Mouse (Mus musculus) heart, adult 2 months (tissue): Measurements from ENCODE around the gene Mfsd10. TPM values are rescaled to one million over a fixed set of nuclear protein-coding genes. Genes with fewer than 3 reads are reported as not detected.

Experiments used
- DNase-seq, 2 experiments: peaks; one replicate each; pipeline ENCODE4 v3.0.0; 2021
- H3K27ac ChIP-seq: fragments of 200-600 bp; 2 replicates; pipeline ENCODE4 v1.8.1; 2022
- H3K27me3 ChIP-seq: fragments of 200-500 bp; 2 replicates; pipeline ENCODE4 v1.6.1; 2012; ENCODE audit warnings: mild to moderate bottlenecking, low read length, inconsistent platforms, mixed read lengths; ENCODE audit not compliant: control insufficient read depth, insufficient read depth
- H3K36me3 ChIP-seq: fragments of 200-500 bp; 2 replicates; pipeline ENCODE4 v1.6.1; 2012; ENCODE audit warnings: low read length, inconsistent platforms; ENCODE audit not compliant: control insufficient read depth, insufficient read depth
- H3K4me1 ChIP-seq: fragments of 200-500 bp; 2 replicates; pipeline ENCODE4 v1.6.1; 2011; ENCODE audit warnings: low read length; ENCODE audit not compliant: control insufficient read depth, insufficient read depth
- H3K4me3 ChIP-seq: fragments of 200-600 bp; 2 replicates; pipeline ENCODE4 v1.8.1; 2022
- H3K79me2 ChIP-seq: fragments of 200-500 bp; replicated peaks from 2 replicates; pipeline ENCODE4 v1.6.1; 2012; ENCODE audit warnings: mild to moderate bottlenecking, inconsistent platforms, low read length, moderate library complexity, mixed read lengths; ENCODE audit not compliant: control insufficient read depth, insufficient read depth
- H3K9ac ChIP-seq: fragments of 200-500 bp; 2 replicates; pipeline ENCODE4 v1.6.1; 2012; ENCODE audit warnings: low read depth, mild to moderate bottlenecking, control low read depth, inconsistent platforms, low read length, mixed read lengths
- CTCF ChIP-seq: fragments of 200-600 bp; IDR thresholded peaks from 2 replicates; pipeline ENCODE4 v1.8.1; 2022; ENCODE audit warnings: antibody characterized with exemption, mild to moderate bottlenecking, moderate library complexity
- EP300 ChIP-seq: fragments of 200-500 bp; IDR thresholded peaks from 2 replicates; pipeline ENCODE4 v1.6.1; 2011; ENCODE audit warnings: low read depth, low read length, control low read depth; ENCODE audit not compliant: insufficient read depth
- POLR2A ChIP-seq: fragments of 200-500 bp; IDR thresholded peaks from 2 replicates; pipeline ENCODE4 v1.6.1; 2011; ENCODE audit warnings: mild to moderate bottlenecking, low read depth, low read length, control low read depth; ENCODE audit not compliant: insufficient read depth
- WGBS: fragments of 180-500 bp; shearing (Covaris S2); methylation state at CpG from one replicate; pipeline ENCODE4 v1.1.7; 2018; 5-methylcytosine and 5-hydroxymethylcytosine counted together
- intact Hi-C: fragments of 180-260 bp; cut with DNase I; formaldehyde crosslinking; loops from one replicate; pipeline ENCODE4 v1.15.1; 2025
- long read RNA-seq: library from polyadenylated mRNA; stranded (forward); transcript quantifications from one replicate; pipeline ENCODE4 v2.0.0, GENCODE M21; 2021
- polyA plus RNA-seq: library from polyadenylated mRNA; depleted of rRNA; stranded (reverse); fragments of >200 nt; gene quantifications from 2 replicates; pipeline ENCODE4 v1.2.3, GENCODE M21; 2012; rRNA removed
- total RNA-seq, 2 experiments: library from RNA; stranded (reverse); gene quantifications; 2 replicates each; pipeline ENCODE4 v1.2.3; 2021

Mfsd10 gene
- total RNA-seq (1 to 10 TPM; 9.8 to 9.9 TPM), polyA plus RNA-seq (36.1 and 43.3 TPM in 2 replicates)
- long read RNA-seq, partial matches to known transcripts = 0 of 9 reads
- long read RNA-seq, other reads (novel, unspliced or antisense) = 4 of 9 reads

DNA sequence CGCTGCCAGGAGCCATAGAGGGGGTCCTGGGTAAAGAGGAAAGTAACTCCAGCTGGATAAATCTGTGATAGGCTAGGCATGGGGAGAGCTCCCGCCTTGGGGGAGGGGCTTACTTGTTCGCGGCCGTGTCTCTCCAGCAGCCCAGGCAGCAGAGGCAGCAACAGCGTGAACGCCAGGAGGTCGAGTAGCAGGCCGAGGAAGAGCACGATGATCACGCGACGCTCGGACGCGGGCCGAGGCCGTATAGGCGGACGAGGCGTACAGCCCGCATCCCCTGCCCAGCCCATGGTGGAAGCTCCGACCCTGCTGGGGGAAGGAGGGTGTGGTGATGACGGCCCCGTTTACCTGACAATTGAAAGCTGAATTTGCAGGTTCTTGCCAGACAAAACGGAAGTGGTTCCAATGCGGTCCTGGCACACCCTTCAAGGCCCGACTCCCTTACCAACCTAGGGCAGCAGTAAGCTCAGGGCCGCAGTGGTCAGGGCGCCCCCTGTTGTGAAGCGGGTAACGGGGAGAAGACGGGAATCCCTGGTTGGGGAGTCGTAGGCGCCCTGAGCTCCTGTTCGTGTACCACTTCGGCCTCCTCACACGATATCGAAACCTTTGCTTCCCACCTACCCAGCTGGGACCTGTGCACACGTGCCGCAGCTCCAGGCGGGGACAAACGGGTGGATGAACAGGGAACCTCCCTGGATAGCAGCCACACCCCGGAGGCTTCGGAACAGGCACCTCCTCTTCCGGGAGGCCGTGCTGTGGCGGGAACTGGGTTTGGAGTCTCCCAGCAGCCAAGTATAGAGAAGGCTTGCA lies at the start of gene Mfsd10:
Gene Mfsd10 (minus strand): TSS at position 732 of the 807 bp plus-strand sequence.
- peak; percentile 84 to 86 for DNase-seq
- TF ChIP-seq EP300 (no peak), CTCF (peak; percentile 62), POLR2A (peak; percentile 60; the same call in 1 of the 2 replicates)

GRCm38 (mm10) chr5:34670280-34670679 lies 33.3 kb upstream of the Mfsd10 start:
- no peak for DNase-seq
- H3K79me2 ChIP-seq = no peaks in the 10 kb centered on the region
- WGBS = 95% methylated on average over 4 of the region's 4 CpGs
- H3K9ac ChIP-seq = no peak overlapping the region
- H3K4me3 ChIP-seq = no peak overlapping the region
- intact Hi-C loops = no loop called here
- H3K4me1 ChIP-seq = no peaks in the 10 kb centered on the region
- no peaks in the 10 kb centered on the region for H3K27me3 ChIP-seq
- no peaks in the 10 kb centered on the region; the same call in 1 of the 2 replicates for H3K36me3 ChIP-seq
- TF ChIP-seq CTCF (peak; percentile 23; the same call in 1 of the 2 replicates), POLR2A (no peak)
- H3K27ac ChIP-seq = no peak overlapping the region

More for the DNA sequence above, at the start of gene Mfsd10:
- peak within 1 kb of the TSS; percentile 71 for H3K27ac ChIP-seq
- H3K27me3 ChIP-seq = no peaks in the 10 kb centered on the region
- WGBS = under 1% methylated on average over 48 of the region's 48 CpGs
- H3K36me3 ChIP-seq = no peaks in the 10 kb centered on the region
- H3K9ac ChIP-seq = peak within 1 kb of the TSS; percentile 64
- peak within 1 kb of the TSS; percentile 76 for H3K4me3 ChIP-seq
- no peaks in the 10 kb centered on the region for H3K79me2 ChIP-seq
- peaks cover 1% of the 10 kb centered on the region; the same call in 1 of the 2 replicates for H3K4me1 ChIP-seq
- intact Hi-C loops = loop anchor here (2.0 to 10.0 kb wide), 5 partner anchors 24 to 262 kb away; partner anchors contain the start of genes Grk4 and Nop14

DNA sequence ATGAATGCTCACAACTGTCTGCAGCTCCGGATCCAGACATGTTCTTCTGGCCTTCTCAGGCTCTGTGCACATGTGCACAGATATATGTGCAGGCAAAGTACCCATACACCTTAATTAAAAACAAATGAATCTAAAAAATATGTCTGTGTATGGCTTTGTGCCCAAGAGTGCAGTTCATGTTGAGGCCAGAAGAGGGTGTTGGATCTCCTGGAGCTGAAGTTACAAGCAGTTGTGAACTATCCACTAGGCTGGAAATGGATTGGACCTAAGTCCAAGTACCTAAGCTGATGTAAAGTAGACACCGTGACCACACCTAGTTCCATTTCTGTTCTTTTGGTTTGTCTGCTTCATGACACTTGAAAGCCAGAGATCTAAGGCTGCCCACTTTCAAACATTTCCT lies 32.5 kb upstream of the Mfsd10 start:
- H3K36me3 ChIP-seq = no peaks in the 10 kb centered on the region; the same call in 1 of the 2 replicates
- no peak overlapping the region for H3K4me3 ChIP-seq
- 87% methylated on average over 2 of the region's 2 CpGs for WGBS
- TF ChIP-seq EP300 (no peak), POLR2A (no peak), CTCF (peak; percentile 39)
- intact Hi-C loops = loop anchor here (10.0 kb wide), 1 partner anchor 375 kb away; the partner anchor contains the start of gene Hgfac
- DNase-seq = no peak
- no peak overlapping the region for H3K9ac ChIP-seq
- no peaks in the 10 kb centered on the region for H3K27me3 ChIP-seq
- H3K79me2 ChIP-seq = no peaks in the 10 kb centered on the region
- H3K4me1 ChIP-seq = no peaks in the 10 kb centered on the region
- H3K27ac ChIP-seq = no peak overlapping the region

- H3K27me3 ChIP-seq = no peaks in the 10 kb centered on the region
- DNase-seq = no peak
- no peak overlapping the region for H3K27ac ChIP-seq
- no peak overlapping the region for H3K9ac ChIP-seq
- no peak overlapping the region for H3K4me3 ChIP-seq
- H3K36me3 ChIP-seq = peaks cover 6% of the 10 kb centered on the region; the same call in 1 of the 2 replicates
- H3K4me1 ChIP-seq = peaks cover 4% of the 10 kb centered on the region
- no peaks in the 10 kb centered on the region for H3K79me2 ChIP-seq
- no peak for TF ChIP-seq CTCF
- no peak for TF ChIP-seq POLR2A
- 92% methylated on average over 2 of the region's 2 CpGs for WGBS
- intact Hi-C loops = loop anchor here (5.0 to 10.0 kb wide), 3 partner anchors 99 to 382 kb away; partner anchors contain the start of genes Fam193a, Hgfac and Htt
These were observed 26.2 kb upstream of the Mfsd10 start for GRCm38 (mm10) chr5:34663231-34663630.

DNA sequence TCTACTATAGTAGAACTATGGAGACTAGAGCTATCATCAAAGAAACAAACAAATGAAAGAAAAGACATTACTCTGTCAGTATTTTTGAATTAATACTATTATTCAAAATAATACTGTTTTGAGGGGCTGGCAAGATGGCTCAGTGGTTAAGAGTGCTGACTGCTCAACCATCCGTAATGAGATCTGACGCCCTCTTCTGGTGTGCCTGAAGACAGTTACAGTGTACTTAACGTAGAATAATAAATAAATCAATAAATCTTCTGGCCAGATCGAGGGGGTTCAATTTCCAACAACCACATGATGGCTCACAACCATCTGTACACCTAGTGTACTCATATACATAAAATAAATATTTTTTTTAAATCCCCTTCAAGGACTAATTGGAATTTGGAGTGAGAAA lies 24.9 kb upstream of the Mfsd10 start:
- H3K36me3 ChIP-seq = peaks cover 6% of the 10 kb centered on the region; the same call in 1 of the 2 replicates
- H3K27me3 ChIP-seq = no peaks in the 10 kb centered on the region
- H3K27ac ChIP-seq = no peak overlapping the region
- H3K9ac ChIP-seq = no peak overlapping the region
- no peak overlapping the region for H3K4me3 ChIP-seq
- TF ChIP-seq POLR2A (no peak), CTCF (no peak), EP300 (no peak)
- intact Hi-C loops = loop anchor here (2.0 to 10.0 kb wide), 4 partner anchors 25 to 383 kb away; partner anchors contain the start of genes Fam193a, Hgfac, Htt and Mfsd10
- 87% methylated on average over 4 of the region's 4 CpGs for WGBS
- peaks cover 4% of the 10 kb centered on the region for H3K4me1 ChIP-seq
- DNase-seq = no peak
- H3K79me2 ChIP-seq = no peaks in the 10 kb centered on the region
